Mouse (Mus musculus): ENCODE results near the gene Zfp90. TPM values are rescaled to one million over a fixed set of nuclear protein-coding genes. Genes with fewer than 3 reads are reported as not detected.

Gene Zfp90
- polyA plus RNA-seq (2014; fragmentation: Illumina TruSeq; extraction: RNeasy Lipid Tissue Mini Kit (QIAGEN cat#74804); ENCODE audit: low replicate concordance): 2.7 TPM

DNA sequence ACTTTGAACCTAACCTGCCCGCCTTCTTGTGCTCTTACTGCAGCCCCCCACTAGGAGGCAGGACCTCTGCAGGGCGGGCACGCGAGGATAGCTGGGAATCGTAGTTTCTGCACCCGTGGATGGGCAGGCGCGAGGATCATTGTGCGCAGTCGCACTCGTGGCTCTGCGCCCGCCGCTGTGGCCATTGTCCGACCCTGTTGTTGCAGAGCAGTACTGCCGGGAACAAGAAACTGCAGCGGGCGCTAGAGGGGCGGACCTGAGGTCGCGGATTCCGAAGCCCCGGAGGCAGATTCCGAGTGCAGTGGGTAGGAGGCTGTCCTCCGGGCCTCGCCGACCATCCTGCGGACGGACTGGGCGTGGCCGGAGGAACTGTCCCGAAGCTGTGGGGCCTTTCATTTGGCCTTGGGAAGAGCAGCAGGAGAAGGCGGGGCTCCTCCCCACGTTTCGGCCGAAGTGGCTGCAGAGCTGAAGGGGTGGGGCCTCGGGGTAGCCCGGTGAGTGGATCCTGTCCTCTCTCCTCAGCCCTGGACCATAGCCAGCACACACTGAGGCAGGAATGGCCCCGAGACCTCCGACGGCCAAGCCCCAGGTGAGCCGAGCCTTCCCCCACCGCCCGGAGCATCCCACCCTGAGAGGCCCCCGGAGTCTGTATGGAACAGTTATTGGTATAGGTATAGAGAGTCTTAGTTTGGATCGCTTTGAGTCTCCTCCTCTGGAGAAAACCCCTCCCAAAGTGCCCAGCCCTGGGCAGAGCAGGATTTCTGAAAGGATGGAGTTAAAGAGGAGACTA lies at the start of gene Zfp90:
Gene Zfp90 (plus strand): TSS at position 146 of the 790 bp plus-strand sequence.

Other genes starting within 250 kb of the Zfp90 start
- 3.3 TPM for gene Slc7a6, start 246.5 kb upstream of the Zfp90 start, polyA plus RNA-seq (2014; fragmentation: Illumina TruSeq; extraction: RNeasy Lipid Tissue Mini Kit (QIAGEN cat#74804); ENCODE audit: low replicate concordance)
- gene Slc7a6os, start 204.4 kb upstream of the Zfp90 start, polyA plus RNA-seq (2014; fragmentation: Illumina TruSeq; extraction: RNeasy Lipid Tissue Mini Kit (QIAGEN cat#74804); ENCODE audit: low replicate concordance): 41.1 TPM
- gene Prmt7, start 204.4 kb upstream of the Zfp90 start, polyA plus RNA-seq (2014; fragmentation: Illumina TruSeq; extraction: RNeasy Lipid Tissue Mini Kit (QIAGEN cat#74804); ENCODE audit: low replicate concordance): 2.0 TPM
- 10.0 TPM for gene Smpd3, start 77.3 kb upstream of the Zfp90 start, polyA plus RNA-seq (2014; fragmentation: Illumina TruSeq; extraction: RNeasy Lipid Tissue Mini Kit (QIAGEN cat#74804); ENCODE audit: low replicate concordance)
- not detected for gene 6030452D12Rik, start 85.2 kb downstream of the Zfp90 start, polyA plus RNA-seq (2014; fragmentation: Illumina TruSeq; extraction: RNeasy Lipid Tissue Mini Kit (QIAGEN cat#74804); ENCODE audit: low replicate concordance)
- gene Cdh3, start 95.6 kb downstream of the Zfp90 start, polyA plus RNA-seq (2014; fragmentation: Illumina TruSeq; extraction: RNeasy Lipid Tissue Mini Kit (QIAGEN cat#74804); ENCODE audit: low replicate concordance): not detected
- gene Gm10073, start 158.1 kb downstream of the Zfp90 start, polyA plus RNA-seq (2014; fragmentation: Illumina TruSeq; extraction: RNeasy Lipid Tissue Mini Kit (QIAGEN cat#74804); ENCODE audit: low replicate concordance): not detected
- gene Cdh1, start 188.0 kb downstream of the Zfp90 start, polyA plus RNA-seq (2014; fragmentation: Illumina TruSeq; extraction: RNeasy Lipid Tissue Mini Kit (QIAGEN cat#74804); ENCODE audit: low replicate concordance): 282 TPM

All from small intestine, adult 10 weeks (tissue).